ENCODE assay signal across 10 mouse cellular contexts in the genomic region with DNA sequence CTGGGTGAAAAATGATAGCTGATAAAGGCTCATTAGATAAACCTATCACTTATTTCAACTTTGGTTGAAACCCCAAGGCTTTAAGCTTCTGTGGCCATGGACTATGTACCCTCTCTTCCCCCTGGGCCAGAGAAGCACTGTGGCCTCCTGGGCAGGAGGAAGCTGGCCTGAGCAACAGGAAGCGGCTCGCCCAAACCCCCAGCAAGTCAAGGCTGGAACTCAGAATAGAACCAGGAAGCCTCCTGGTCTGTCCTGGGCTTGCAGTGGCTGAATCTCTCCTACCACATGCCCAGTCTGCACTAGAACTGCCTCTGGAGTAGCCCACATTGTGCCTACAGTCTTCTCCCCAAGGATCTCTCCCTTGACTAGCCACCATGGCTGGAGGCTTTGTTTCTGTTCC. TPM values are rescaled to one million over a fixed set of nuclear protein-coding genes. Genes with fewer than 3 reads are reported as not detected.
A peak's percentile ranks its signal among the peaks of the same experiment; 100 is the strongest.
DNase-seq lines count a peak whose midpoint lies in the region; ATAC-seq and TF ChIP-seq lines count a peak whose summit lies in the region.
"Had no signal": no experiment of that assay in that cellular context is flagged by ENCODE, and none has a peak within 500 bp of the region (broad histone marks: within the 10 kb centered on the region; RNA-seq: fewer than 3 reads in every experiment).

No protein-coding gene starts in this region.

- intact Hi-C loops in gastrocnemius, adult 2 months (cut with DNase I): loop anchor here (5.0 kb wide), 2 partner anchors 39 to 169 kb away; a partner anchor contains a TSS

- H3K4me3 ChIP-seq in gastrocnemius, adult 2 months: 0 out of 2 replicates have a peak overlapping the region, but pooled peaks have one; percentile 9
- H3K4me3 ChIP-seq in neural tube, embryonic 13.5 days: no peak overlapping the region

- H3K9me3 ChIP-seq in neural tube, embryonic 13.5 days: no peaks in the 10 kb centered on the region

- no peak for ATAC-seq in neural tube, embryonic 13.5 days (ENCODE audit: low read depth)
- ATAC-seq in erythroblast, adult 5-6 weeks (replicated peaks; ENCODE audit: low FRiP score, poor library complexity, severe bottlenecking): no peak
- ATAC-seq: hindbrain, embryonic 16.5 days had no signal

- H3K27ac ChIP-seq in gastrocnemius, adult 2 months: peak overlapping the region; percentile 78
- 0 out of 2 replicates have a peak overlapping the region, but pooled peaks have one; percentile 23 for H3K27ac ChIP-seq in neural tube, embryonic 13.5 days (replicated peaks)

- no peak for DNase-seq in gastrocnemius, adult 2 months
- DNase-seq in gastrocnemius, postnatal 10 days: no peak
- no peak for DNase-seq in neural tube, embryonic 10.5 days (ENCODE audit: extremely low spot score, low spot score)
- peak; percentile 35 for DNase-seq in liver
- DNase-seq in skeletal muscle tissue, adult 2 months (ENCODE audit: low read depth, low spot score): peak; percentile 31
- no peak for DNase-seq in adrenal gland, postnatal 25 days
- DNase-seq: embryo, embryonic 11 days had no signal

- WGBS in neural tube, embryonic 13.5 days: 95% methylated on average over 2 of the region's 2 CpGs

- no peaks in the 10 kb centered on the region for H3K36me3 ChIP-seq in neural tube, embryonic 13.5 days

- TF ChIP-seq CTCF in gastrocnemius, adult 2 months (IDR thresholded peaks at IDR 0.05): no peak

- H3K4me2 ChIP-seq in neural tube, embryonic 13.5 days: no peak overlapping the region

- no peaks in the 10 kb centered on the region for H3K27me3 ChIP-seq in neural tube, embryonic 13.5 days

- H3K9ac ChIP-seq in neural tube, embryonic 13.5 days: no peak overlapping the region

- no peaks in the 10 kb centered on the region for H3K4me1 ChIP-seq in neural tube, embryonic 13.5 days (replicated peaks)

RNA-seq across cellular contexts. Expression of a gene that starts 27.7 kb away (rescaled TPM):
- 1 to 10 TPM; 1.4 to 2.1 TPM for total RNA-seq in gastrocnemius, adult 2 months (2021)
- total RNA-seq in gastrocnemius, postnatal 10 days (2021): 1 to 10 TPM; 3.7 to 5.2 TPM
- 8.0 and 8.4 TPM in 2 replicates for polyA plus RNA-seq in neural tube, embryonic 13.5 days (2015; fragmentation: Nextera tagmentation; extraction: Ambion mirVana)
- 3.5 and 4.4 TPM in 2 replicates for total RNA-seq in erythroblast, adult 5-6 weeks (2015; ENCODE audit: low replicate concordance)
- 5.0 and 10.6 TPM in 2 replicates for total RNA-seq in erythroblast, adult 5-6 weeks (2017; ENCODE audit: low replicate concordance)
- total RNA-seq in adrenal gland, postnatal 25 days (2021): 4.4 and 6.3 TPM in 2 replicates

RNA-seq across cellular contexts. Expression of a gene that starts 59.9 kb away (rescaled TPM):
- 10 to 100 TPM; 26.6 to 34.6 TPM for total RNA-seq in gastrocnemius, adult 2 months (2021)
- 10 to 100 TPM; 16.0 to 19.9 TPM for total RNA-seq in gastrocnemius, postnatal 10 days (2021)
- polyA plus RNA-seq in neural tube, embryonic 13.5 days (2015; fragmentation: Nextera tagmentation; extraction: Ambion mirVana): 12.3 and 13.1 TPM in 2 replicates
- total RNA-seq in erythroblast, adult 5-6 weeks (2015; ENCODE audit: low replicate concordance): 17.5 and 19.9 TPM in 2 replicates
- total RNA-seq in erythroblast, adult 5-6 weeks (2017; ENCODE audit: low replicate concordance): 3.3 and 4.3 TPM in 2 replicates
- 16.7 and 20.6 TPM in 2 replicates for total RNA-seq in adrenal gland, postnatal 25 days (2021)

Comparison
In these comparisons a context has a peak if more than half of its experiments do, and no peak if none do; other contexts are left out.
1. DNase-seq: peak in liver (single experiment) and skeletal muscle tissue, adult 2 months (single experiment); none in gastrocnemius, adult 2 months (single experiment), gastrocnemius, postnatal 10 days (single experiment), neural tube, embryonic 10.5 days (single experiment) and adrenal gland, postnatal 25 days (single experiment).